Mouse (Mus musculus) brain, adult 10 weeks (tissue): ENCODE measurements around the gene Rab12. TPM values are rescaled to one million over a fixed set of nuclear protein-coding genes. Genes with fewer than 3 reads are reported as not detected.

Experiments
- polyA plus RNA-seq: library from polyadenylated mRNA; stranded (reverse); fragments of 350-450 nt; fragmentation: Illumina TruSeq; extraction: RNeasy Lipid Tissue Mini Kit (QIAGEN cat#74804); gene quantifications from one replicate; pipeline ENCODE4 v1.2.3, GENCODE M21; 2015; ENCODE audit warnings: low read depth, low replicate concordance

The Rab12 gene
- 109 TPM for polyA plus RNA-seq

DNA sequence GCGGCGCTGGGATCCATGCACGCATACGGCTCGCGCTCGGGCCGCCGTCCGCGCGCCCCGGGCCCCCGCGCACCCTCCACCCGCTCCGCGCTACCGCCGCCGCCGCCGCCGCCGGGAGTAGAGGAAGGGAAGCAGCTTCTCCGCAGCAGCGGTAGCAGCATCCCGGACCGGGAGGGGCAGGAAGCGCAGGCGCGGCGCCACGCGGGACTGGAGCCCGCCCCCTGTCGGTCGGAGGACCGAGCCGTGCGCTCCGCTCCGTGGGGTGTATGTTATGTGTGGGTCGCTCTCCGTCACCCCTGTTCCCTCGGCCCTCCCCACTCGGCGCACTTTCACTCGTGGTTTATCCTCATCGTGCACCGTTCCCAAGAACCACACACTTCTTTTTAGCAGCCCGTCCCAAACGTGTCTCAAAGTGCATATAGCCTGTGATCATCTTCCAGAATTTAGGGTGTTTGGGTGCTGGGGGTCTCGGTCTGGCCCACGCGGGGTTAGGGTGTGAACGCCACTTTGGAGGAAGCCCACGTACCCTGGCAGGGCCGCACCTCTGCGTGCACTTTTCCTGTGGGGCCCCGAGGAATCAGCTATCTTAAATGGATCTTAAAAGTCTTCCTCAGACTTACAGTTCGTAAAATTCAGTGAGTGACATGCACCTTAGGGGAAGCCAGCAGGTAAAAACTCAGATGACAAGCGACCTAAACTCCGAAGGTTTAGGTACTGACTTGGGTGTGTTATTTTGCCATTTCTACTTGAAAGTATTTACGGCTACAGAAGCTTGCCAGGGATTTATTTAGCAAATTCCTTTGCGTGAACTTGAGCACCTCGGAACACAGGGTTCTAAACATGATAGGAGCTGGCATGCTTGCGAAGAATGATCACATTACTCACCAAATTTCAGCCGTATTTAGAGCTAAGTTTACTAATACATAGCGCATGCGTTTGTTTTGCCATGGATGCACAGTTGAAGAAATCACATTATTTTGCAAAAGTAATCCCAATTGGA, at the start of gene Rab12:
TSS of gene Rab12 (minus strand) at position 176 of the 1,000 bp plus-strand sequence.

DNA sequence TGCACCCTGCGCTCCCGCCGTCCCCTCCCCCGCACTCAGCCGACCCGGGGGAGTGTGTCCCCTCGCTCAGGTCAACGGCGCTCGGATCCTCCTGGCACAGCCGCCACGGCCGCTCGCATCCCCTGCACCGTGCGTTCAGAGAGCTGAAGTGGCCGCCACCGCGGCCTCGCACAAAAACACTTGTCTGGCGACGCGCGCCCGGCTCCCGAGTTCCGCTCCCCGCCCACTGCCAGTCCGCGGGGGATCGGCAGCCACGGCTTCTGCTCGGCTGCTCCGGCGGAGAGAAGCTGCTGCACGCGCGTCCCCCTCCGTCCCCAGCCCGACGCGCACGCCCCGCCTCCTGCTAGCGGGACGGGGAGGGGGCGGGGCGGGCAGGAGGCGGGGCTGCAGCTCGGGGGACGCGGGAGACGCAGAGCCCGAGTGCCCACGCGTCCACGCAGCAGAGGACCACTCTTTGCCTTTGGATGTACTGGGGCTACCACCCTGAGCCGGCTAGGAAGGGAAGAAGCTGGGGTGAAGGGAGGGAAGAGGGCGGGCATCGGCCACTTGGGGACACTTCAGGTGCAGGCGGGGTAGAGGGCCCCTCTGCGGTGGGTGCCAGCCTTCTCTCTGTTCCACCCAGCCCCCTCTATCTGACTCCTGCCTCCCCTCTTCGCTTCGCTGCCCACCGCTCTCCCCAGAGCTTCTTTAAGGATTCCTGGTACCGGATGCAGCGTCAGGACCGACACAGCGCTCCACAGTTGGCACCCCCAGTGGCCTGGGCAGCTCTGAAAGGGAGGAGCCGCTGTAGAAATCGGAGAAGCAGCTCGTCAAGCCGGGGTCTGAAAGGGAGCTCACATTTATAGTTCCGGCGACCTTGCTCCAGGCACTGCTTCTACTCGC, 69.8 kb downstream of the Rab12 start, which contains the start of gene Mtcl1:
TSS of gene Mtcl1 (minus strand) at position 291 of the 882 bp plus-strand sequence.

Other genes with a start within 250 kb of the Rab12 start
- 39.3 TPM for gene Mtcl1, start 70.0 kb downstream of the Rab12 start, polyA plus RNA-seq
- gene Themis3, start 74.9 kb upstream of the Rab12 start, polyA plus RNA-seq, result not detected